Mouse (Mus musculus): ENCODE results near the gene E2f4.
A peak's percentile ranks its signal among the peaks of the same experiment; 100 is the strongest.

E2f4 gene

DNA sequence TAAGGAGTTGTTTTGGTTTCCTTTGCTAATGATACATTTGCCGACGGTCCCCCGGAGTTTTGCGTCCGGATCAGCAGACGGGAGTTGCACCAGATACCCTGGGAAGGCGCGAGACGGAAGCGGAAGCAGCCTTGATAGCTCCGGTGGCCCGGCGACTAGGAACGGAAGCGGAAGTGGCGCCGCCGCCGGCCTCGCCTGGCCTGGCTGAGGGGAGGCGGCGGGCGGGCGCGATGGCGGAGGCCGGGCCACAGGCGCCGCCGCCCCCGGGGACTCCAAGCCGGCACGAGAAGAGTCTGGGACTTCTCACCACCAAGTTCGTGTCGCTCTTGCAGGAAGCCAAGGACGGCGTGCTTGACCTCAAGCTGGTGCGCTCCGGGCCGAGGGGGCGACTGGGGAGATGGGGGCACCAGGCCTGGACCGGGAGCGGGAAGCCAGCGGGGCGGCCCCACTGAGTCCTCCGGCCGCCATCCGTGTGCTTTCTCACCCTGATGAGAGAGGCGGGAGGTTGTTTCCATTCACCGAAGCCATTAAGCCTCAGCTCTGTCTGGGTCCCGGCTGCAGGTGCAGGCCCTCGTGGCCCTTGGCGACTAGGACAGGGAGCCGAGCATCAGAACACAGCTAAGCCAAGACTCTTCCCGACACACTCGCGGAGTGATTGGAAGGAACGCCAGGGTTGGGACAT lies at the start of gene E2f4:
Gene E2f4, plus strand, starts transcription at position 153 of the 682 bp plus-strand sequence.
- peak; percentile 80 to 89 for DNase-seq (ENCODE audit: low spot score in 2 of 2)

GRCm38 (mm10) chr8:105251954-105252353 lies 45.5 kb upstream of the E2f4 start:
- no peak for DNase-seq (ENCODE audit: low spot score in 2 of 2)

DNA sequence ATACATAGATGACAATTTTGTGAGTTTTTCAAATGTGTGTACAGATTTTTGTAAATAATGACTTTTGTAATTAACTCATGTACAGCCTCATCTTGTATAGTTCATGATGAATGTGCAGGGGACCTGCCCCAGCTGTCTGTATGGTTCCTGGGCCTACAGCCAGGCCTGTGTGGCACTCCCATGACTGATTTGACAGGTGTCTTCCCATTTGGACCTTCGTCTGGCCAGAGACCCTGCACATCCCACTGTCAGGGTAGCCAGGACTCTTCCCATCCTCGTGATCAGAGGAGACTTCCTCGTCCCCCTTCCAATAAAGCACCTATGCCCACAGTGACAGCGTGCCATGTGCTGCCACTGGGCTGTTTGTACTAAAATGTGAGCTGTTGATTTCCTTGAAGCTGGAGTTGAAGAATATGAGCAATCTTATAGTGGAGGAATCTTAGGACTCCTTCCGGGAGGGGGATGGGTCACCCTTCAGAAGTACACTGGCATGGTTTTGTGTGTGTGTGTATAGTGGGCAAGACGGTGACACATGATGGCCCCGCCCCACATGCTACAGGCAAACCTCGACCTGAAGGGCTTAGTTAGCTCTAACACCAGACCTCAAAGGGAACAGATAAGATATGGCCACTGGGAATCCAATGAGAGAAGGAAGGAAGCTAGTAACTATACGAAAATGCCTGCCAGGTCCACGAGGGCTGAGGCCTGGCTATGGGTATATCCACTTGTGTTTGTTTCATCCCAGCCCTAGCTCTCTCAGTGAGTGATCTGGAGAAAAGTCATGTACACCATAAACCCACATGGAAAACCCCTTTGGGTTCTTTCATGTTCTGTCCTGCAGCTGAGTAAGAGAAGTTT lies 44.6 kb upstream of the E2f4 start:
- no peak for DNase-seq (ENCODE audit: low spot score in 2 of 2)

DNA sequence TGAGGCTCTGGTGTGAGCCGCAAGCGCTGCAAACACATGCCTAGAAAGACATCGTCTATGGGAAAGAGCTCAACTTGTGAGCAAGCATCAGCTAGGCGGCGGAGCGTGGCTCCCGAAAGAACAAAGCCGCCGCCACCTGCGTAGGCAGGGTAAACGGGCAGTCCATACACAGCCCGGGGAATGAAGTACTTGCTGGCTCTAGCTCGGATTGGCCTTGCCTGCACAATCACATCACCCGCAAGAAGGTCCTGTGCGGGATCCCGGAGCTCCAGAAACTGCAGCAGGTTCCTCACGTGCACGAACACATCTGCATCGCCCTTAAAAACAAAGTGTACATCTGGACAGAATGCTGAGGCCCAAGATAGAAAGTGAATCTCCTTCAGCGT lies 43.7 kb upstream of the E2f4 start:
- DNase-seq (ENCODE audit: low spot score in 2 of 2), result no peak

DNA sequence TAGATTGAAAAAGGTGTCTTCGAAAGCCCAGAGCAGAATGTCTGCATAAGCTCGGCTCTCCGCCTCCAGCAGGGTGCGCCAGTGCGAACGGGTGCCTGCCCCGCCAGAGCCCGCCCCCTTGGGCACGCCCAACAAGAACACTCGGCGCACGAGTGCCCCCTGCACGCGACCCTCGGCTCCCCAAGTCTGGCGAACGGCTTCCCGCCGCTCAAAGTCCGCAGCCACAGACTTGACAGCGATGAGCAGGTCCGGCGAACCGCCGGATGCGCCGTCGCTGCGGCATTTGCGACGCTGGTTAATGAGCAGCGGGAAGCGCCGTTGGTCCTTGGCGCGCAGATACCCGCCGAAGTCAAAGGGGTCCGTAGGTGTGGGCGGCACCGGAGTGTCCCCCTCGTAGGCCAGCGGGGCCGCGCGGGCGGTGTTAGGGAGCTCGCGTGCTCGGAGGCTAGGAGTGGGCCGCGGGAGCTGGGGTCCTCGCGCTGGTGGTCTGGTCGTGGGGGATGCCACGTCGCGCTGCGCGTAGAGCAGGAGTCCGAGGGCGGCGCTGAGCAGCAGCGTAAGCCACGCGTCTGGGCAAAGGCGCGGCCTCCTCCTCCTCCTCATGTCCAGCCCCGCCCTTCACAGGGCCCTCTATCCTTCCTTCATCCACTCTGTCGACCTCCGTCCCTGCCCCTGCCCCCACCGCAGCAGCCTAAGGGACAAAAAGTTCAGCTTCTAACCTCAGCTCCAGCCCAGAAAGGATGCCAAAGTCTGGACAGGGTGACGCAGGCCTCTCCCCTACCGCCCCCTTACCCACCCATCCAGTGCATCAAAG lies 43.1 kb upstream of the E2f4 start:
- DNase-seq (ENCODE audit: low spot score in 2 of 2), result peak; percentile 77 to 87

DNA sequence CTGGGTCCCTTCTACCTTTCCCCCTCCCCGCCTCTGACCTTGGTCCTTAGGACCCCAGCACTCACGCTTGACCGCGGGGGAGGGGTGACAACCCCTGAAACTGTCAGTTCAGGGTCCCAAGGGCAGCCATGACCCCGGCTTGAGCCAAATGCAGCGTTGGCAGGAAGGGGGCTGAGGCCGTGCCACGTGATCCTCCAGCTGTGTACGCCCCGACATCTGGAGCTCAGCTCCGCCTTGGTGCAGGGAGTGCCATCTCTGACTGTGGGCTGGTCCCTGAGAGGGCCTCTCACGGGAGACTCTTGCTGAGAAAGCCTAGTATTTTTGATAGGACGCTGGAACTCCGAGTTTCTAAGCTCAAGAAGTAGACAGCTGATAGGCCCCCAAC lies 42.5 kb upstream of the E2f4 start, which contains the start of gene B3gnt9:
Gene B3gnt9, minus strand, starts transcription at position 188 of the 385 bp plus-strand sequence.
- DNase-seq (ENCODE audit: low spot score in 2 of 2), result peak in 1 of 2 experiments; percentile 44

- no peak for DNase-seq (ENCODE audit: low spot score in 2 of 2)
These were observed 39.9 kb upstream of the E2f4 start for GRCm38 (mm10) chr8:105257318-105258114.

- no peak for DNase-seq (ENCODE audit: low spot score in 2 of 2)
These were observed 38.3 kb upstream of the E2f4 start for GRCm38 (mm10) chr8:105258911-105259720.

DNA sequence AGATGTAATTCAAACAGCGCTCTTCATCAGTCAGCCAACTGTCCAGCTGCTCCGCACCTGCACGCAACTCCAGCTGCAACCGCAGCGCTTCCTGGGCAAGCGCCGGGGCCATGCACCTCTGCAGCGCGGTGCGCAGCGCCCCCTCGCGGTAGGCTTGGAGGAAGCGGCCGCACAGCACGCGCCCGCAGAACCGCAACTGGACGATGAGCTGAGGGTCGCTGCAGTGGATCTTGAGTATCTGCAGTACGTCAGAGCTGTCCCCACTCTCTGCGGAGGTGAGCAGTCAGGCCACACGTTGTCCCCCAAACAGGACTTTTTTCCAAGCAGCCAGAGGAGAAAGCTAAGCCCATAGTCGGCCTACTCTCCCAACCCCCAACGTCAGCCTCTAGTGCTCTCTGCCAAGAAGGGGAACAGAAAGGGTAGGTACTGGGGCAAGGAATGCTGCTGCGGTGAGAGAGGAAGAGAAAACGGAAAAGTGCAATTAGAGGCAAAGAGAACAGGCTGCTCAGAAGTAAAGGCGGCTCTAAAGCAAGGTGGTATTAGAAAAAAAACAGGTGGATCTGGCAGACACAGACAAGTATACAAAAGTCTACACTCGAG lies 37.6 kb upstream of the E2f4 start:
- peak in 1 of 2 experiments; percentile 66 for DNase-seq (ENCODE audit: low spot score in 2 of 2)

GRCm38 (mm10) chr8:105260371-105261099 lies 36.9 kb upstream of the E2f4 start:
- DNase-seq (ENCODE audit: low spot score in 2 of 2), result no peak

DNA sequence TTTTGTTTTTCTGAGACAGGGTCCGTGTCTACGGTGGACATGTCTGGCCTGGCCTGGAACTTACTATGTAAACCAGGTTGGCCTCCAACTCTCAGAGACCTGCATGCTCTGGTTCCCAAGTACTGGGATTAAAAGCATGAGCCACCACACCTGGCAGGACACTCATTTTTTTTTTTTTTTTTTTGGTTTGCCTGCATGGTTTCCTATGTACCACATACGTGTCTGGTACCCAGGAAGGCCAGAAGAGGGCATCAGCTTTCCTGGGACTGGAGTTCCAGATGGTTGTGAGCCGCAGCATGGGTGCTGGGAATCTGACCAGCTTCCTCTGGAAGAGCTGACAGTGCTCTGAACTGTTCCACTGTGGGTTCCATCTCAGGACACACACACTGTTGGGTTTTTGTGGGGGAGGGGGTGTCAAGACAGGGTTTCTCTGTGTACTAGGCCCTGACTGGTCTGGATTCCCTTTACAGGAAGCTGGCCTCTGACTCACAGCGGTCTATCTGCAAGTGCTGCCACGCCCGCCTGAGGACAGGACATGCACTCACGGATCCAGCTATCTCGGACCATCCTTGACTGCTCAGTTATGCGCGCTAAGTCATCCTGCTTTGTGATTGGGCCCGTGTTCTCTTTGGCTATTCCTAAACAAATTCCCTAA lies 36.0 kb upstream of the E2f4 start:
- no peak for DNase-seq (ENCODE audit: low spot score in 2 of 2)

DNA sequence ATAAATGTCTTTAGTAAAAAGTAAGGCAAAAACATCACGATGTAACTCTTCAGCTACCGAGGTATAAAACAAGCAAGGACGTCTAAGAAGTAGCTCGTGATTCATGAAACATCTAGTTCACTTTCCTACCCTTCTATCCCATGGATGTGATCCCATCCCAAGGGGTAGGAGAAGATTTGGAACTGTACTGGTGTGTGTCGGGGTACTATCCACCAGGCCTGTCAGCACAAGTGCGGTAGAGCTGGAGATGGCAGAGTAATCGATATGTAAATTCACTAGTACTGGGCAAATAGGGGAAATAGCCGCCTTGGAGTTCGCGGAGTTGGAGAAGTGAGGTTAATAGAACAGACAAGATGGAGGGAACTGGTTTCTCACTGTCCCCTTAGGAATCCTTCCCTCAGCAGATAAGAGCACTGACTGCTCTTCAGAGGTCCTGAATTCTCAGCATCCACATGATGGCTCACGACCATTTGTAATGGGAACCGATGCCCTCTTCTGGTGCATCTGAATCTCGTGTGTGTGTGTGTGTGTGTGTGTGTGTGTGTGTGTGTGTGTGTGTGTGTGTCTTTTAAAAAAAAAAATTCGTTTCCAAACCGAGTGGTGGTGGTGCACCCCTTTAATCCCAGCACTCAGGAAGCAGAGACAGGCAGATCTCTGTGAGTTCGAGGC lies 34.1 kb upstream of the E2f4 start:
- no peak for DNase-seq (ENCODE audit: low spot score in 2 of 2)

- peak in 1 of 2 experiments; percentile 43 for DNase-seq (ENCODE audit: low spot score in 2 of 2)
These were observed 33.2 kb upstream of the E2f4 start, which contains the start of the genes Tradd and Fbxl8 for GRCm38 (mm10) chr8:105264024-105264982. Gene Tradd (minus strand): TSS chr8:105264609. Gene Fbxl8 (plus strand): TSS chr8:105264648.

DNA sequence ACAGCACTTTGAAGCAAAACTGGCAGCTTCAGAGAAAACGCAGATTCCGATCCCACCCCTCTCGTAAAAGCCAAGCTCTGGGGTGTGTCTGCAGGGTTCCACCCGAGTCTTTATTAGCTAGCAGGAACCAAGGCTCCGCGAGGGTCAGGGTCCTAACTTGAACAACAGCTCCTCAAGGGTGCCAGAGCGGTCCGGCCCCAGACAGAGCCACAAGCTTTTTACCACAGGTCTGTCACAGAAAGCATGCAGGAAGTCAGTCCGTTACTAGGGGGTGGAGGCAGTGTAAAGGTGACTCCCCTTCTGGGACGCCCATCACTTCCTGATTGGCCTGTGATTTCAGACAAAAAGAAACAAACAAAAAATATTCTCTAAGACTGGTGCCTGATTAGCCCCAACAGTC lies 32.3 kb upstream of the E2f4 start:
- no peak for DNase-seq (ENCODE audit: low spot score in 2 of 2)

DNA sequence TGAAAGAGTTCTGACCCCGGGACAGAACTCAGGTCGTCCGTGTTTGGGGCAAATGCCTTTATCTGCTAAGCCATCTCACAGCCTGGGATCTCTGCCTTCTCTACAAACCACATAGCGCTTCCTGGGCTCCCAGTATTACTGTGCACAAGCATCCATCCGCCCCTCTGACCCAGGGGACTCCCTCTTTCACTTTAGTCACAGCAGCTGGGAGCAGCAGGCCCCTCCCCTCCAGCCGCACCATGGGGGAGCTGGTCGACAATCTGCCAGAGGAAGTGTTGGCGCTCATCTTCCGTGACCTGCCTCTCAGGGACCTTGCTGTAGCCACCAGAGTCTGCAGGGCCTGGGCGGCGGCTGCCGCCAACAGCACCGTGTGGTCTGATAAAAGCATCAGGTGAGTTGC lies 30.7 kb upstream of the E2f4 start:
- DNase-seq (ENCODE audit: low spot score in 2 of 2), result no peak

DNA sequence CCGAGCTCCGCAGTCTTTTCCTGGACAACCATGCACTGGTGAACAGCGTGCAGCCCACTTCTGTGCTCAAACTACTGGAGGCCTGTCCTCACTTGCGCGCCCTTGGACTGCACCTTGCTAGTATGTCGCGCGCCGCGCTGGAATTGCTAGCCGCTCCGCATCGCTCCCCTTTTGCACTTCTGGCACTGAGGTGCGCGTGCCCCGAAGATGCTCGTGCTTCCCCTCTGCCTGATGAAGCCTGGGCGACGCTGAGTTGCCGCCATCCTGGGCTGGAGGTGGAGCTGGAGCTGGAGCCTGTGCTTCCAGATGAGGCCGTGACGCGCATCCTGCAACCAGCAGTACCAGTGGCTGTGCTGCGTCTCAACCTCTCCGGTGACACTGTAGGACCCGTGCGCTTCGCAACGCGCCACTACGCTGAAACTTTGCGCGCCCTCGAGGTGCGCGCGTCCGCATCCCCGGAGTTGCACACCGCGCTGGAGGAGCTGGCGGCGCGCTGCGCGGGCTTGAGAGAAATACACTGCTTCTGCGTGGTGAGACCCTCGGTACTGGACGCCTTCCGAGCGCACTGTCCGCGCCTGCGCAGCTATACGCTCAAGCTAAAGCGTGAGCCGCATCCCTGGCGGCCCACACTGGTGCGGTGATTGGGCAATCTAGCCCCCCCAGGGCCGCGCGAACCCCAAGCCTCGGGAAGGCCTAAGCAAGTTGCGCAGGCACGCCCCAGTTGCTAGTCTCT lies 29.0 kb upstream of the E2f4 start:
- peak; percentile 73 to 80 for DNase-seq (ENCODE audit: low spot score in 2 of 2)
